Mouse (Mus musculus): ENCODE data around the gene Mbnl2.

DNA sequence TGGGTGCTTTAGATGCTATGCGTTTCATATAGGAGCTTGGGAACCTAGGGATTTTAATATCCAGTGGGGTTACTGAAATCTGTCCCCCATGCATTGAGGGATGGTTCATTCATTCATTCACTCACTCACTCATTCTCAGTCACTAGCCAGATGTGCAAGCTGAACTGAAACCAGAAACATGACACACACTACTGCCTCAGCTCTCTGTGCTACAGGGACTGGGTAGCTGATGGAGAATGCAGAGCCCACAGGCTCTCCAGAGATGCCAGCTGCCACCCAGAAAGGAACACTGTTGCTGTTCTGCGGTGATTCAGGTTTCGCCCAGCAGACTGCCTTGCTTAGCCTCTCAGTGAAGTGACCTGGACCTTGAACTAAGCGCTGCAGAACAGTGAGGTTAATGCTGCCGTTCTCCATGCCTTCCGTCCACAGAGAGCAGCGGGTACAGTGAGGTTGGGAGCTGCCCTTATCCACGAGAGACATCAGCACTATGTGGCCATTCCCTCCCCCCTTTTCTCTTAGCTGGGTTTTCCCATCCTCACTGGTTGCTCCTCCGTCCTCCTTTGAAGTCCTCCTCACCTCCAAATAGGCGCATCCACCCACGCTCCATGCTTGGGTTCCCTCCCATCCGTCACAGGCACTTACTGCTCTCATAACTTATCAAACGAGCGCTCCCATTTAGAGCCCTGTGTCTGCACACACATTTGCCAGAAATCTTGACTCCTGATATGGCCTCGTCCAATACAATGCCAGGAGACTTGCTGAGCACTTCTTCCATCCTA is 58.2 kb downstream of the Mbnl2 start:
- no peak for TF ChIP-seq CTCF (IDR thresholded peaks at IDR 0.05; ENCODE audit: extremely low read depth, insufficient read length, insufficient replicate concordance, low read depth, low read length)
- TF ChIP-seq POLR2A (IDR thresholded peaks at IDR 0.05; ENCODE audit: low read depth, low read length), result no peak

Measured in small intestine, adult 2 months (tissue).